Comparison of ENCODE assay signal across 8 mouse cellular contexts in the genomic region with DNA sequence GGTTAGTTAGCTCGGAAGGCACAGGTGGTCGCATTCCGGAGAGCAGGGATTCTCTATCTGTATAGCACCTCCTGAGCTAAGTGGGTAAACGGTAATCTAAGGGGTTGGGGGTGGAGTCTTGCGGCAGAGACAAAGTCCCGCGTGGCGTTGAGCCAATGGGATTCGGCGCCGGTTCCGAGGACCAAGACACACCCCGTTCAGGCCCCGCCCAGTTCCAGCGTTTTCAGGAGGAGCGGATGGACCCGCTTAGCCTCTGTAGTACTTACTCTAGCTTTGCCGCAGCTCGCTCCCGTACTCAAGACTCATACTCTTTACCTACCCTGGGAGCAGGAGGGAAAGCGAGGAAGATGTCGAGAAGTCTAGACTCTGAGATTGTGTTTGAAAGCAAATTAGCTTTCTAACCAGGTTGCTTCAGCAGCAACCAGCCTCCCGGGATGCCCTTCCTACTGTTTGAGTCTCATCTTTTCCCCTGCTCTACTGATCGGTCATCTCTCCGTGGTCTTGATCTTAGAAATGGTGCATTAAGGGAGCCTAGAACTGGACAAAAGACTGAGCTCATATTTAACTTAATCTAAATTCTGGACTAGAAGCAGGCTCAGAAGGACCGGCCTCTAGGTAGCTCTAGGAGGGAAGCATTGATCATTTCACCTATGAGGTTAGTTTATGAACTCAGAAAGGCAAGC. TPM values are rescaled to one million over a fixed set of nuclear protein-coding genes. Genes with fewer than 3 reads are reported as not detected.
A peak's percentile ranks its signal among the peaks of the same experiment; 100 is the strongest.
DNase-seq lines count a peak whose midpoint lies in the region; ATAC-seq and TF ChIP-seq lines count a peak whose summit lies in the region.

No protein-coding gene starts in this region.

- H3K4me1 ChIP-seq in lung, embryonic 15.5 days, result peaks cover 22% of the 10 kb centered on the region
- H3K4me1 ChIP-seq in lung, postnatal 0 days (ENCODE audit: insufficient read depth, low read depth, low read length), result no peaks in the 10 kb centered on the region

- TF ChIP-seq EP300 in lung, postnatal 0 days (IDR thresholded peaks at IDR 0.05), result no peak

- H3K27me3 ChIP-seq in lung, embryonic 15.5 days, result peaks cover 71% of the 10 kb centered on the region
- H3K27me3 ChIP-seq in lung, postnatal 0 days (replicated peaks; ENCODE audit: insufficient read depth, low read length), result peaks cover 46% of the 10 kb centered on the region

- no peaks in the 10 kb centered on the region for H3K9me3 ChIP-seq in lung, embryonic 15.5 days
- no peaks in the 10 kb centered on the region for H3K9me3 ChIP-seq in lung, postnatal 0 days (ENCODE audit: low read length)

- WGBS in lung, embryonic 15.5 days, result 3% methylated on average over 26 of the region's 26 CpGs
- WGBS in lung, postnatal 0 days, result 3% methylated on average over 26 of the region's 26 CpGs

- no peak for DNase-seq in lung, postnatal 14 days
- peak; percentile 86 for DNase-seq in cerebellum, adult 9-11 months
- peak; percentile 61 to 81 for DNase-seq in frontal cortex, postnatal 36 days (ENCODE audit: low spot score in 2 of 2)
- DNase-seq in kidney, postnatal 25 days, result peak; percentile 49 to 66
- DNase-seq in lung, postnatal 0 days (ENCODE audit: low spot score), result peak; percentile 17
- peak; percentile 84 for DNase-seq in right cerebral cortex, adult 18-20 months
- DNase-seq in urinary bladder, postnatal 36 days (ENCODE audit: low spot score in 2 of 2), result no peak

- no peak for ATAC-seq in lung, embryonic 15.5 days (ENCODE audit: borderline replicate concordance, extremely low read depth, low FRiP score, low TSS enrichment)
- no peak for ATAC-seq in lung, postnatal 0 days

- TF ChIP-seq CTCF in lung, postnatal 0 days (IDR thresholded peaks at IDR 0.05), result no peak

- H3K9ac ChIP-seq in lung, embryonic 15.5 days, result no peak overlapping the region
- no peak overlapping the region for H3K9ac ChIP-seq in lung, postnatal 0 days (replicated peaks; ENCODE audit: low read depth)

- 0 out of 2 replicates have a peak overlapping the region, but pooled peaks have one; percentile 7 for H3K4me2 ChIP-seq in lung, embryonic 15.5 days
- H3K4me2 ChIP-seq in lung, postnatal 0 days (replicated peaks; ENCODE audit: low read depth, low read length), result no peak overlapping the region

- no peak overlapping the region; the same call in 1 of the 2 replicates for H3K4me3 ChIP-seq in lung, embryonic 15.5 days
- H3K4me3 ChIP-seq in lung, postnatal 0 days (ENCODE audit: low read depth, low read length), result no peak overlapping the region

- H3K36me3 ChIP-seq in lung, embryonic 15.5 days, result no peaks in the 10 kb centered on the region
- no peaks in the 10 kb centered on the region for H3K36me3 ChIP-seq in lung, postnatal 0 days (ENCODE audit: insufficient read depth, low read length)

- H3K27ac ChIP-seq in lung, embryonic 15.5 days, result no peak overlapping the region
- H3K27ac ChIP-seq in lung, postnatal 0 days (ENCODE audit: low read length), result no peak overlapping the region

RNA-seq across cellular contexts. Expression of gene Rtbdn, which starts 2.2 kb away (rescaled TPM):
- 0.12 and 0.13 TPM in 2 replicates for polyA plus RNA-seq in lung, embryonic 15.5 days (2015; fragmentation: Nextera tagmentation; extraction: Ambion mirVana)
- polyA plus RNA-seq in lung, postnatal 0 days (2015; fragmentation: Nextera tagmentation; extraction: Ambion mirVana), result not detected in 2 replicates

RNA-seq across cellular contexts. Expression of gene Mast1, which starts 7.5 kb away (rescaled TPM):
- polyA plus RNA-seq in lung, embryonic 15.5 days (2015; fragmentation: Nextera tagmentation; extraction: Ambion mirVana), result 0.49 TPM in 2 replicates
- 0.32 and 0.33 TPM in 2 replicates for polyA plus RNA-seq in lung, postnatal 0 days (2015; fragmentation: Nextera tagmentation; extraction: Ambion mirVana)

RNA-seq across cellular contexts. Expression of gene Gm49661, which starts 24.6 kb away (rescaled TPM):
- not detected in 2 replicates for polyA plus RNA-seq in lung, embryonic 15.5 days (2015; fragmentation: Nextera tagmentation; extraction: Ambion mirVana)
- polyA plus RNA-seq in lung, postnatal 0 days (2015; fragmentation: Nextera tagmentation; extraction: Ambion mirVana), result 1.1 TPM in 1 of 2 replicates, not detected in the other

RNA-seq across cellular contexts. Expression of gene Prdx2, which starts 24.8 kb away (rescaled TPM):
- polyA plus RNA-seq in lung, embryonic 15.5 days (2015; fragmentation: Nextera tagmentation; extraction: Ambion mirVana), result 727 and 733 TPM in 2 replicates
- 337 and 356 TPM in 2 replicates for polyA plus RNA-seq in lung, postnatal 0 days (2015; fragmentation: Nextera tagmentation; extraction: Ambion mirVana)

RNA-seq across cellular contexts. Expression of gene Rnaseh2a, which starts 24.9 kb away (rescaled TPM):
- 114 and 120 TPM in 2 replicates for polyA plus RNA-seq in lung, embryonic 15.5 days (2015; fragmentation: Nextera tagmentation; extraction: Ambion mirVana)
- polyA plus RNA-seq in lung, postnatal 0 days (2015; fragmentation: Nextera tagmentation; extraction: Ambion mirVana), result 46.4 and 55.7 TPM in 2 replicates

Comparison
In these comparisons a context has a peak if more than half of its experiments do, and no peak if none do; other contexts are left out.
1. DNase-seq: peak in cerebellum, adult 9-11 months (single experiment), frontal cortex, postnatal 36 days (2 of 2), kidney, postnatal 25 days (2 of 2), lung, postnatal 0 days (single experiment) and right cerebral cortex, adult 18-20 months (single experiment); none in lung, postnatal 14 days (single experiment) and urinary bladder, postnatal 36 days (0 of 2).